Mouse (Mus musculus) kidney, postnatal 10 days (tissue): ENCODE measurements at regions not wholly inside any gene's neighbourhood (a gene's known extent, or its start where the extent isn't known, plus 50 kb on each side); places are given as distances from the start of the nearest gene placed in this dataset.
"Not testable (repeated sequence)": the region's sequence is repeated elsewhere in the genome, so short reads cannot be mapped to it uniquely, and the experiment has no call there.

Source experiments
- DNase-seq: peaks from one replicate; pipeline ENCODE4 v3.0.0; 2021; ENCODE audit warnings: mixed read lengths

GRCm38 (mm10) chr17:9066633-9067032 lies 78.5 kb downstream of the 1700010I14Rik start:
- DNase-seq: not testable (repeated sequence)

GRCm38 (mm10) chr17:9068859-9069602 lies 80.9 kb downstream of the 1700010I14Rik start:
- no peak for DNase-seq

DNA sequence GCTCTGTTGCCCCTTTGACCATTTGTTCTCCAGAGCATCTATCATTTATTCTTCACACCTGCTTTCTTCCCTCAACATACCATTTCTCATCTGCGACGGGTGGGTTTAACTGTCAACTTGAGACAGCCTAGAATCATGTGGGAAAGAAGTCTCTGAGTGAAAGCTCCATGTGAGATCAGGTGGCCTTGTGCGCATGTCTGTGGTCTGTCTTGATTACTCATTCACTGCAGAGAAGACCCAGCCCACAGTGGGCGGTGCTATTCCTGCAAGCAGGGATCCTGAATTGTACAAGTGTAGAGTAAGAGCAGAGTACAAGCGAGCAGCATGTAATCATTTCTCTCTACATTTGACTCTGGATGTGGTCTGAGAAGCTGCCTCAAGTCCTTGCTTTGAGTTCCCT lies 95.5 kb downstream of the 1700010I14Rik start:
- no peak for DNase-seq

- no peak for DNase-seq
Observed at GRCm38 (mm10) chr17:9127866-9128265, 139.7 kb downstream of the 1700010I14Rik start.

DNA sequence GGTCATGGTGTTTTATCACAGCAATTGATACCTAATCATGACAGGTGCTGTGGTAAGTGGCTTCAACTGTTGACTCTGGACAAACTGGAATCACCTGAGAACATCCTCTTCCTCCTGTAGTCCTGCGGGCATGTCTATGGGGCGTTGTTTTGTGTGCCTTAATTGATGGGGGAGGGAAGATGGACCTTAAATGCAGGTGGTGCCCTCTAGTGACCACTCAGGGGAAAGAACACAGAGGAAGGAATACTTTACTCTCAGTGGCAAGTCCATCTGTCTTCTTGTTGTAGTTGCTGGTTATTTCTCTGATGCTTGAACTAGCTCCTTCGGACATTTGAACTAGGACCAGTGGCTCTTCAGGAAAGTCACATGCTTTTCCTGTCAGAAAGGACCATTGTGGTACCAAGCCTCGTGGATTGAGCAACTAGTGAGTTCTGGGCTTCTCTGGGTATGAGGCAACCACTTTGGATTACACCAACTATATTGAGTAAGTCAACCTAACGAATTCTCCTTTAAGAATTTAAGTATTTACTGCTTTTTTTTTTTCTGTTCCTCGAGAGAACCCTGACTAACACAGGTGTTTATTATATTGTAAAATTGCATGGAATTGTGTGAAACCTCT lies 157.6 kb downstream of the 1700010I14Rik start:
- no peak for DNase-seq

DNA sequence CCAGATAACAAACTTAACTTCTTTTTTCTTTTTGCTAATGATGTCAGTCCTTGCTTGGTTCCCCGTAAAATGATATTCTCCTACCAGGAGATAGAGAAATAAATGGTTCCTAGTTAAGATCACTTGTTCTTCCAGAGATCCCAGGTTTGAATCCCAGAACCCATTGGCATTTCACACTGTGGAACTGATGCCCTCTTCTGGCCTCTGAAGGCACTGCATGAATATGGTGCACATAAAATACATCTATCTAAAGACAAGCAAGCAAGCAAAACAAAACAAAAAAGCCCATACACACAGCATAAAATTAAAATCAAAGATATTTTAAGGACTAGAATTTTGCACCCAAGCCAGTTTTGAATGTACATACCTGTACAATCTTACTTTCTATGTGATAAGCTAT lies 162.5 kb downstream of the 1700010I14Rik start:
- DNase-seq: peak; percentile 10

DNA sequence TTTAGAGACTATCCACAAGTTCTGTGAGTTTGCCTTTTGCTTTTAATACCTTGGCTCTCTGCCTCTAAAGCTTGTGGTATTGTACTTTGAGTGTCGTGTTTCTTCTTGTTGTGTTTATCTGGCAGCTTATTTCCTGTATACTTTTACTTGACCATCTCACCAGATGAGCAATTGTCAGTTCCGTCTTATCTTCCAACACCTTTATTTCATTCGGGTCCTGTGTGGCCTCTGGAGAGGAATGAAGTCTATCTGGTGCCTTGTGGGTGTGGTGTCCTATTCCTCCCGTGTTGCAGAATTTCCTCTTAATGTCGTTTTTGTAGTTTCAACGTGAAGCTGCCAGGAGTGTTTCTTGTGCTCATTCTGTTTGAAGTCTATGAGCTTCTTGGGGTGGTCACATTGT lies 174.0 kb downstream of the 1700010I14Rik start:
- DNase-seq: no peak

DNA sequence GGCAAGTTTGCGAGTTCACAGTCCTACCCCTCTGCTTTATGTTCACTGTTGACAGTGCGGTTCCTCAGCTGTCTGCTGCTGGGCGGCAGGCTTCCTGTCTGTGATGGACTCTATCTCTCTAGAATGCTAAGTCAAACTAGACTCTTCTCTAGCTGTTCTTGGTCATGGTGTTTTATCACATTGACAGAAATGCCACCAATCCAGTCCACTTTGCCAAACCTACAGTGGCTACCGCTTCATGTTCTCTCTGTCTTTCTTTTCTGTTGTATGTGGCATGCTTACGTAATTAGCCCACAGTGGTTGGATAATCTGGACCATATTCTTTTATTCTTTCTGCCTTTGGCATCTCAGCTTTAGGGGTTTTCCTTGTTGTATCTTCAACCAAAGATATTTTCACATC lies 174.5 kb downstream of the 1700010I14Rik start:
- DNase-seq: no peak

DNA sequence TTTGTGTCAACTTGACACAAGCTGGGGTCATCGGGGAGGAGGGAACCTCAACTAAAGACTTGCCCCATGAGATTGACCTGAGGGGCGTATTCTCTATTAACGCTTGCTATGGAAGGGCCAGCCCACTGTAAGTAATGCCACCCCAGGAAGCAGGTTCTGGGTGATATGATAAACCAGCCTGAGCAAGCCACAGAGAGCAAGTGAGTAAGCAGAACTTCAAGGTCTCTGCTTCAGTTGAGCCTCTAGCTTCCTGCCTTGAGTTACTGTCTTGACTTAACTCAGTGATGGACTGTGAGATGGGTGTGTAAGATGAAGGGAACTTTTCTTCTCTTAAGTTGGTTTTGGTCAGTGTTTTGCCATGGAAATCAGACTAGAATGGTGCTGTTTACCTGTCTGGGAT lies 175.2 kb downstream of the 1700010I14Rik start:
- no peak for DNase-seq

DNA sequence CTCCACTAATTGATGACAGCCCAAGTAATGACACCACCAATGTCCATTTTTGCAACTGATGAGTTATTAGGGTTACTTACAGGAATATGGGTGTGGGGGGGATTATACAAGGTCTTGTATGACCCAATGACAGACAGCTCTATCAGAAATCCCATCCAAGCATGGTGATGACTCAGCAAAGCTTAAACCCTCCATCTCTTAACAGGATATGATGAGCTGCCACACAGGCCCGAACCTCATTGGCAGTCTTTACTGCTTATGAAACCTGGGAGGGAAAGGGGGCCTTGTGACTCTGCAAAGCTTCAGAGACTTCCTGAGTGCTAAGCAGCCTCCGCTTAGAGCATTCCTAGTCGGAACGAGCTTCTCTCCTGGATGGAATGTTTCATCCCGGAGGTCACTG lies 176.4 kb downstream of the 1700010I14Rik start:
- DNase-seq: no peak

- DNase-seq: peak; percentile 57
Observed at GRCm38 (mm10) chr17:9167161-9167560, 179.0 kb downstream of the 1700010I14Rik start.

DNA sequence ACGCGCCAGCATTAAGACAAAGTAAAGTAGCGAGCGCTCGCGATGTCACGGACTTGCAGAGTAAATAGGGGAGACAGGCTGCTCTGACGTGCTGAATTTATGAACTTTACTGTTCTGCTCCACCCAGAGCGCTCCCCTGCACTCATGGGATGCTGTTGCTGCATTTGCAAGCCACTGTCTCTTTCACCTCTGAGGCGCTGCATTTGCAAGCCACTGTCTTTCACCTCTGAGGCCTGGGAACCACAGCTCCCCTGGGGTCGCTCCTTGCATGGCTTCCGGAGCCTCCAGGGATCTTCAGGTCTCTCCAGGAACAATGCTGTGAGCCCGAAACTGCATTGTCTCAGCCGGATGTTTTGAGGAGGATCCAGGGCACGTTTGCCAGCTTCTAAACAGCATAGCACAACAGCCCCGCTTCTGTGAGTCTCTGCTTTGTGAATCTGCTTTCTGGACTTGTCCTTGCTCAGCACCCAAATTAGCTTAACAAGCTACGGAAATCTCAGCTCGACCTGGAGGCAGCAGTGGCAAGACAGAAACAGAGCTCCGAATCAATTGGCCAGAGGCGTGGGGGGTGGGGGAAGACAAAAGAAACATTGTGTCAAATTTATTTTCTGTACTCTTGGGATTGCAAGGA lies 179.6 kb downstream of the 1700010I14Rik start:
- DNase-seq: peak; percentile 11

- peak; percentile 85 for DNase-seq
Observed at GRCm38 (mm10) chr17:9168411-9168810, 180.3 kb downstream of the 1700010I14Rik start.

DNA sequence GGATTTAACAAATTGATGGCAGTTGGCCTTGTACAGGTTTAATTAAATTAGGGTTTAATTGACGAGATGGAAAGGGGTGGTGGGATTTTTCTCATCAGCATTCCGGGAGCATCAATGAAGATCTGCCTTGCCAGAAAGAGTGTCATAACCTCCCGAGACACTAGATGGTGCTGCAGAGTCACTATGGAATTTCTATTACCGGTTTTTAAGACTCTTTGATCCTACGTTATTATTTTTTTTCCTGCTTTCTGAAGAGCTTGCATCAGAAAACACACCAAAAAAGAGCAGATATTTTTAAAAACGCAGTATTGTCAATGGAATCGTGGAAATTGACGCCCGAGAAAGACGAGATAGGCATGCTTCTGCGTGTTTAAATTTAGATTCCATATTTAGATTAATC lies 181.2 kb downstream of the 1700010I14Rik start:
- peak; percentile 77 for DNase-seq

DNA sequence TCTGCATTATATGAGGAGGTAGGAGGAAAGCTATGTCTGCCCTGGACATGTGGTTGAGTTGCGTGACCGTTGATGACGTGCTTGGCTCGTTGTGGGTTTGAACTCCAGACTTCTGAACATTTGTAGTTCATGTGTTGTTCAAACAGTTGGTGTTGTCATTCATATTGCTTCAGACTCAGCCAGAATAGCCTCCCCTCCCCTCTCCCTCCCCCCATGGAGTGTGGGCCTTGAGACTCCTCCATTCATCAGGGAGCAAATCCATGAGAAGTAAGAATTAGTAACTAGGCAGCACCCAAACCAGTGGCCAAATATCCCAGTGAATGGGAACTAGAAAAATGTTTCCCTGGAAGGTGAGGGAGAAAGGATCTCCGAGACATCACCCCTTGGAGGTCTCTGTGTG lies 209.0 kb downstream of the 1700010I14Rik start:
- DNase-seq: no peak

GRCm38 (mm10) chr17:9200386-9200785 lies 212.3 kb downstream of the 1700010I14Rik start:
- DNase-seq: no peak

DNA sequence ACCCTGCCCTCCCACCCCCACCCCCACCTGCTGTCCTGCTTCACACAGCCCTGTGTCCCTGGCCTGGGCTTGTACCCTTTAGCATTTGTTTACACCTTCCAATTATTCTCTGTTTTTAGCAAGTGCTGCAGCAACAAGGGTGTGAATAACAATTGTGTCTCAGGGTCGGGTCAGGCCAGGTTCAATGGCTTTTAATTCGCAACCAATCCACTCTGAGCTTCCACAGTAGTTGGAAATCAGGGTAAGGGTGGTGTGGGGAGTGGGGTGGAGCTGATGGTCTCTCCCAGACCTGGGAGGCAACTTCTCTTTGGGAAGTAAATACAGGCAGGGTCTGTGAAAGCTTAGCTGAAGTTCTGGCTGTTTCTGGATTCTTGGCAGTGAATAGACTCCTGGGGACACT lies 214.4 kb downstream of the 1700010I14Rik start:
- DNase-seq: no peak

- DNase-seq: no peak
Observed at GRCm38 (mm10) chr17:9210626-9211025, 211.2 kb upstream of the Gm17728 start.

DNA sequence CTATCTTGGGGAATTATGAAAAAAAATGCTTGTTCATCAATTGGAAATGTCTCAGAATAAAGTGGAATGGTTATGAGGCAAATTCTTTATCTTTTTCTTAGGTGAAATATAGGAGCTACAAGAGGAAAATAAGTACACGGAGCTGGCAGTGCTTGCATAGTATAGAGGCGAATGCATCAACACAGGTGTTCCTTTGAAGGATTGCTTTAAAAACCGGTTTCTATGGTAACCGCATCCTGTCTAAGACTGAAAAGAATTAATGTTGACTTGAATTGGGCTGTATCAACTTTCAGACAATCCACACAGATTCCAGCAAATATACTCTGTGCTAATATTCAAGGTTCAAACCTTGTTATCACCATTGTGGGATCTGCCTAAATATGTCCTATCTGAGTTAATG lies 198.8 kb upstream of the Gm17728 start:
- DNase-seq: no peak

- peak; percentile 6 for DNase-seq
Observed at GRCm38 (mm10) chr17:9227872-9228575, 193.8 kb upstream of the Gm17728 start.

GRCm38 (mm10) chr17:9235141-9235571 lies 186.7 kb upstream of the Gm17728 start:
- DNase-seq: no peak

DNA sequence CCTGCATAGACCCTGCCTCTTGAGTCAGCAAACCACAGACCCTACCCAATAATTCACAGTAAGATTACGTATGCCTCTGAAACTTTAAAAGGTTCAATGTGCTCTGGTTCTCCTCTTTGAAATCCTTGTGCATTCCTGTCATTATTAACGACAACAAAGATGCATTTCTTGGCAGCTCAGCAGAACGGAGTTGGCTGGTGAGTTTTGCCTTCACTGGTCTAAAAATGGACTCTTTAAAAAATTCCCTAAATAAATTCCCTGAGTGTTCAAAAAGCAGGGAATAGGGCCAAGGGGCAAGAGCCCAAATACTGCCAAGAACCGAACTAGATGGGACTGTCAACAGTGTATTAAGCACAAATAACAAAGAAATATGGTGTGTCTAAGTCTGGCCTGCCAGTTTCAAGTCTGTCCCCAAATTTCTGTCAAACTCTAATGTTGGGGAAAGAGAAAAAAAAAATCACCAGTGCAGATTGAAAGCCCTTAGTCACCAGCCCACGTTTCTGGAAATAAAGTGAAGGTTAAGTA lies 163.2 kb upstream of the Gm17728 start:
- no peak for DNase-seq

DNA sequence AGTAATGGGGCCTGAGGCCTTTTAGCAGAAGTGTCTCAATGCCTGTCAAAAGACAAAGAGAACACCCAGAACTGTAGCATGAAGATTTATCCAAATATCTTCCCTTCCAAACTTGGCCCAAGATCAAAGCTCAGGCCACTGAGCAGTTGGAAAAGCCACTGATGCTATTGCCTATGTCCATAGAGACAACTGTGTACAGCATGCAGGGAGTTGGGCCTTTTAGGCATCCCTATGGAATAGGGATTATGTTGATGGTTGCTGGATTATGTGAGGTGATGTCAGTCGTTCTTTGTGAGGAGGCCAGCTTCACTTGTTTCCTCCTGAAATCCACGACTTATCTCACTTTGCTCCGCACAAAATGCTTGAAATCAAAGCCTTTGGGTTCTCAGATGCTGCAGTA lies 153.1 kb upstream of the Gm17728 start:
- DNase-seq: no peak
